Mouse (Mus musculus): ENCODE results near the gene Thbs3. TPM values are rescaled to one million over a fixed set of nuclear protein-coding genes. Genes with fewer than 3 reads are reported as not detected.

Gene Thbs3
- polyA plus RNA-seq, 2 experiments, result 0.79 to 1.7 TPM

GRCm38 (mm10) chr3:89225918-89226317 lies 10.9 kb downstream of the Thbs3 start:
- Histone ChIP-seq H3K36me3 (replicated peaks; ENCODE audit: control insufficient read depth, insufficient read depth, low read depth) (no peaks in the 10 kb centered on the region), H3K9ac (replicated peaks) (no peak overlapping the region), H3K4me1 (replicated peaks; ENCODE audit: control insufficient read depth in 2 of 2, insufficient read depth in 2 of 2, low read length in 1 of 2) (peaks cover 0 to 5% of the 10 kb centered on the region in 2 experiments; a peak in 1 of 4 replicates), H3K27me3 (ENCODE audit: control insufficient read depth, insufficient read depth, low read length) (peaks cover 38% of the 10 kb centered on the region), H3K4me3 (ENCODE audit: insufficient read depth in 1 of 2, low read depth in 2 of 2, low read length in 2 of 2) (no peak overlapping the region), H3K4me2 (ENCODE audit: low read depth) (no peak overlapping the region), H3K27ac (no peak overlapping the region), H3K9me3 (ENCODE audit: control insufficient read depth, low read length) (no peaks in the 10 kb centered on the region)
- TF ChIP-seq CTCF (IDR thresholded peaks at IDR 0.05; ENCODE audit: low read depth), result no peak
- no peak for TF ChIP-seq EP300 (IDR thresholded peaks at IDR 0.05; ENCODE audit: low read depth)
- ATAC-seq (ENCODE audit: insufficient read depth) (no peak), DNase-seq (ENCODE audit: low read depth in 3 of 3, low spot score in 3 of 3) (no peak)
- WGBS (ENCODE audit: insufficient replicate concordance), result 27% methylated on average over 4 of the region's 4 CpGs

GRCm38 (mm10) chr3:89226361-89226760 lies 11.4 kb downstream of the Thbs3 start:
- no peak for DNase-seq (ENCODE audit: low read depth in 3 of 3, low spot score in 3 of 3)
- Histone ChIP-seq H3K9ac (replicated peaks) (no peak overlapping the region), H3K27me3 (ENCODE audit: control insufficient read depth, insufficient read depth, low read length) (peaks cover 38% of the 10 kb centered on the region), H3K27ac (no peak overlapping the region), H3K4me3 (ENCODE audit: insufficient read depth in 1 of 2, low read depth in 2 of 2, low read length in 2 of 2) (no peak overlapping the region), H3K9me3 (ENCODE audit: control insufficient read depth, low read length) (no peaks in the 10 kb centered on the region), H3K36me3 (replicated peaks; ENCODE audit: control insufficient read depth, insufficient read depth, low read depth) (no peaks in the 10 kb centered on the region), H3K4me2 (ENCODE audit: low read depth) (no peak overlapping the region), H3K4me1 (replicated peaks; ENCODE audit: control insufficient read depth in 2 of 2, insufficient read depth in 2 of 2, low read length in 1 of 2) (peaks cover 0 to 5% of the 10 kb centered on the region in 2 experiments; a peak in 1 of 4 replicates)
- ATAC-seq (ENCODE audit: insufficient read depth), result no peak
- 43% methylated on average over 11 of the region's 11 CpGs for WGBS (ENCODE audit: insufficient replicate concordance)
- TF ChIP-seq EP300 (IDR thresholded peaks at IDR 0.05; ENCODE audit: low read depth) (no peak), CTCF (IDR thresholded peaks at IDR 0.05; ENCODE audit: low read depth) (no peak)

GRCm38 (mm10) chr3:89226900-89227299 lies 11.9 kb downstream of the Thbs3 start, which contains the start of gene Mtx1:
Gene Mtx1 (minus strand): TSS chr3:89227088.
- ATAC-seq (ENCODE audit: insufficient read depth), result peak; percentile 4; the same call in 1 of the 2 replicates
- no peak within 1 kb of the TSS for H3K9ac ChIP-seq (replicated peaks)
- peak within 1 kb of the TSS; percentile 62 for H3K4me2 ChIP-seq (ENCODE audit: low read depth)
- no peaks in the 10 kb centered on the region for H3K36me3 ChIP-seq (replicated peaks; ENCODE audit: control insufficient read depth, insufficient read depth, low read depth)
- no peak within 1 kb of the TSS for H3K27ac ChIP-seq
- DNase-seq (ENCODE audit: low read depth in 3 of 3, low spot score in 3 of 3), result no peak
- H3K4me3 ChIP-seq (ENCODE audit: insufficient read depth in 1 of 2, low read depth in 2 of 2, low read length in 2 of 2), result peak within 1 kb of the TSS in 1 of 2 experiments; percentile 43; a peak in 3 of 4 replicates
- H3K27me3 ChIP-seq (ENCODE audit: control insufficient read depth, insufficient read depth, low read length), result peaks cover 38% of the 10 kb centered on the region
- WGBS (ENCODE audit: insufficient replicate concordance), result 15% methylated on average over 20 of the region's 21 CpGs
- no peak for TF ChIP-seq CTCF (IDR thresholded peaks at IDR 0.05; ENCODE audit: low read depth)
- TF ChIP-seq EP300 (IDR thresholded peaks at IDR 0.05; ENCODE audit: low read depth), result no peak
- no peaks in the 10 kb centered on the region for H3K9me3 ChIP-seq (ENCODE audit: control insufficient read depth, low read length)
- peaks cover 0 to 5% of the 10 kb centered on the region in 2 experiments; a peak in 1 of 4 replicates for H3K4me1 ChIP-seq (replicated peaks; ENCODE audit: control insufficient read depth in 2 of 2, insufficient read depth in 2 of 2, low read length in 1 of 2)

DNA sequence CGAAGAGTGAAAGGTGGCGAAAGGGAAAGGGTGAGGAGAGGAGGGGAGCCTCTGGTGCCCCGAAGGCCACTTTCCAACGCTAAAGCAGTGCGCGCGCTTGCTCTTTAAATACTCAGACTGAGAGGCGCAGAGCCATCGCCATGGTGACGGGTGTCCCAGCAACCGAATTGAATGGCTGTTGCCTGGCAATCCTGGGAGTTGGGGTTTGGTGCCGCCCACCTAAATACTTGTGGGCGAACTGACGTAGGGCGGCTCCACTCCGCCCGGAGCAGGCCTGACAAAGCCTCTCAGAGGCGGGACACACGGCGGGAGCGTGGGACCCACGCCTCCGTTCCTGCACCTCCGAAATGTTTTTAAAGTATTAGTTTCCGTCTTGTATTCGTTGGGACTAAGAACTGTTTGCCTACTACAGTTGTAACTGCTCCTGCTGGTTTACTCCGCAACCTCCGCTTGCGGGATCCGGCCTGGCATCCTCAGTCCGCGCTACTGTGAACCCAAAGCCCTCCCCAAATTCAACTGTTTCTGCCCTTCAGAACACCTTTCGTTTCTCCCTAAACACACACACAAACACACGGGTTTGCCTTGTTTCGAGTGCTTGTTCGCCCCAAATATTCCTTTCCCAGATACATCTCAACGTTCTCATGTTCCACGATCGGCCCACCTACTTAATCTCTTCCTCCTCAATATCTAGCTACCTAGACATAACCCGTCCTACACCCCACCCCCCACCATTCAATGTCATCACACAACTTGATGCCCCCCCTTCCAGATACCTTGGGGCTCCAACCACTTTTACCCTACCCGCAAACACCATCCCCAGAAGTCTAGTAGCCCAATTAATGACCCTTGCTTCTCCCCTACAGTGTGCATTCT lies 12.6 kb downstream of the Thbs3 start:
- no peak overlapping the region for H3K9ac ChIP-seq (replicated peaks)
- DNase-seq (ENCODE audit: low read depth in 3 of 3, low spot score in 3 of 3), result peak in 1 of 3 experiments; percentile 58
- 5% methylated on average over 41 of the region's 41 CpGs for WGBS (ENCODE audit: insufficient replicate concordance)

GRCm38 (mm10) chr3:89228180-89228549 lies 13.2 kb downstream of the Thbs3 start:
- ATAC-seq (ENCODE audit: insufficient read depth), result peak; percentile 55; the same call in 1 of the 2 replicates
- peak; percentile 43 to 58 (median 53) for DNase-seq (ENCODE audit: low read depth in 3 of 3, low spot score in 3 of 3)
- H3K4me3 ChIP-seq (ENCODE audit: insufficient read depth in 1 of 2, low read depth in 2 of 2, low read length in 2 of 2), result peak overlapping the region; percentile 43 to 66
- WGBS (ENCODE audit: insufficient replicate concordance), result under 1% methylated on average over 20 of the region's 20 CpGs
- H3K27ac ChIP-seq, result no peak overlapping the region
- H3K4me1 ChIP-seq (replicated peaks; ENCODE audit: control insufficient read depth in 2 of 2, insufficient read depth in 2 of 2, low read length in 1 of 2), result peaks cover 0 to 5% of the 10 kb centered on the region in 2 experiments; a peak in 1 of 4 replicates
- peak overlapping the region; percentile 4; the same call in 1 of the 2 replicates for H3K9ac ChIP-seq (replicated peaks)
- no peaks in the 10 kb centered on the region for H3K9me3 ChIP-seq (ENCODE audit: control insufficient read depth, low read length)
- H3K27me3 ChIP-seq (ENCODE audit: control insufficient read depth, insufficient read depth, low read length), result peaks cover 38% of the 10 kb centered on the region
- no peaks in the 10 kb centered on the region for H3K36me3 ChIP-seq (replicated peaks; ENCODE audit: control insufficient read depth, insufficient read depth, low read depth)
- TF ChIP-seq CTCF (IDR thresholded peaks at IDR 0.05; ENCODE audit: low read depth), result peak; percentile 98
- no peak for TF ChIP-seq EP300 (IDR thresholded peaks at IDR 0.05; ENCODE audit: low read depth)
- peak overlapping the region; percentile 62 for H3K4me2 ChIP-seq (ENCODE audit: low read depth)

More for the DNA sequence above, 12.6 kb downstream of the Thbs3 start:
- Histone ChIP-seq H3K9me3 (ENCODE audit: control insufficient read depth, low read length) (no peaks in the 10 kb centered on the region), H3K36me3 (replicated peaks; ENCODE audit: control insufficient read depth, insufficient read depth, low read depth) (no peaks in the 10 kb centered on the region), H3K4me1 (replicated peaks; ENCODE audit: control insufficient read depth in 2 of 2, insufficient read depth in 2 of 2, low read length in 1 of 2) (peaks cover 0 to 5% of the 10 kb centered on the region in 2 experiments; a peak in 1 of 4 replicates), H3K4me2 (ENCODE audit: low read depth) (peak overlapping the region; percentile 62), H3K4me3 (ENCODE audit: insufficient read depth in 1 of 2, low read depth in 2 of 2, low read length in 2 of 2) (peak overlapping the region in 1 of 2 experiments; percentile 43; a peak in 3 of 4 replicates), H3K27me3 (ENCODE audit: control insufficient read depth, insufficient read depth, low read length) (peaks cover 38% of the 10 kb centered on the region), H3K27ac (no peak overlapping the region)
- TF ChIP-seq CTCF (IDR thresholded peaks at IDR 0.05; ENCODE audit: low read depth), result no peak
- TF ChIP-seq EP300 (IDR thresholded peaks at IDR 0.05; ENCODE audit: low read depth), result no peak
- ATAC-seq (ENCODE audit: insufficient read depth), result peak; percentile 27; the same call in 1 of the 2 replicates

All from liver, embryonic 14.5 days (tissue).